Mouse (Mus musculus): ENCODE measurements around the gene Btbd2. TPM values are rescaled to one million over a fixed set of nuclear protein-coding genes. Genes with fewer than 3 reads are reported as not detected.

Btbd2 gene
- polyA plus RNA-seq, 1 experiment from 2014 or later: 9.2 TPM

DNA sequence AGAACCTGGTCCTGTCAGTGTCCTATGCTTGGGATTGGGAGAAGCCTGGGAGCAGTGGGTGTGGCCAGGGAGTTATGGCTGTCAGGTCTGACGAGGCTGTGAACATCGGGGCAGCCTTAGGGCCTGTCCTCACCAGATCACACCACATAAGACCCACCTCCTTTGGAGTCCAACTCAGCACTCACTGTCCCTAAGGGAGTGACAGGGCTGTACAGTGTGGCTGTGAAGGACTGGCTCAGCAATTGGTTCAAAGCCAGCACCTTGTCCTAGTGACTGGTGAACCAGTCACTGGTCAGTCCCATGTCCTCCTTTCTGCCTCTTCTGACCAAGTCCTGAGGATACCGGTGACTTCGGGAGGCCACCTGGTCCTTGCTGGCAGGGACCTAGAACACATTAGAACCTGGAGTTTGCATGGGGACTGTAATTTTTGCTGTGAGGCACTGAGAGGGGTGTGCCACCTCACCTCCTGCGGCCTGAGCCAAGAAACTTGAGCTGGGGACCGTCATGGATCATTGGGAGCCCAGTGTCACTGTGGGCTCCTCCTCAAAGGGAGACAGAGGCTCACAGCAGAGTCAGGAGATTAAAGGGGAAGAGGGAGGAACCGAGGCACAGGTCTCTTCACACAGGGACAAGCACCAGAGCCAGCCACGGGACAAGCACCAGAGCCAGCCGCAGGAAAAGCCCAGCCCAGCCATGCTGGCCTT, 22.8 kb upstream of the Btbd2 start:
- ATAC-seq: no peak
- WGBS: 63% methylated on average over 9 of the region's 9 CpGs
- no peaks in the 10 kb centered on the region for H3K9me3 ChIP-seq (ENCODE audit: control insufficient read depth, low read length)
- H3K9ac ChIP-seq (ENCODE audit: low read depth, low read length): no peak overlapping the region
- no peaks in the 10 kb centered on the region for H3K27me3 ChIP-seq (replicated peaks; ENCODE audit: control insufficient read depth, insufficient read depth, low read length)
- no peak overlapping the region for H3K4me2 ChIP-seq (ENCODE audit: low read depth, low read length)
- H3K4me1 ChIP-seq (ENCODE audit: control insufficient read depth, insufficient read depth, low read length): peaks cover 27% of the 10 kb centered on the region
- peak overlapping the region; percentile 94 for H3K27ac ChIP-seq (ENCODE audit: low read length)
- H3K4me3 ChIP-seq (ENCODE audit: low read length): no peak overlapping the region
- H3K36me3 ChIP-seq (ENCODE audit: control insufficient read depth, insufficient read depth, low read length): no peaks in the 10 kb centered on the region

- no peak for ATAC-seq
- H3K4me3 ChIP-seq (ENCODE audit: low read length): no peak overlapping the region
- H3K4me1 ChIP-seq (ENCODE audit: control insufficient read depth, insufficient read depth, low read length): peaks cover 37% of the 10 kb centered on the region
- no peaks in the 10 kb centered on the region for H3K9me3 ChIP-seq (ENCODE audit: control insufficient read depth, low read length)
- H3K27ac ChIP-seq (ENCODE audit: low read length): peak overlapping the region; percentile 94
- H3K36me3 ChIP-seq (ENCODE audit: control insufficient read depth, insufficient read depth, low read length): no peaks in the 10 kb centered on the region
- peak overlapping the region; percentile 70; the same call in 1 of the 2 replicates for H3K9ac ChIP-seq (ENCODE audit: low read depth, low read length)
- H3K4me2 ChIP-seq (ENCODE audit: low read depth, low read length): peak overlapping the region; percentile 64; the same call in 1 of the 2 replicates
- WGBS: 52% methylated on average over 8 of the region's 10 CpGs
- no peaks in the 10 kb centered on the region for H3K27me3 ChIP-seq (replicated peaks; ENCODE audit: control insufficient read depth, insufficient read depth, low read length)
Measured at GRCm38 (mm10) chr10:80678601-80679377, 21.9 kb upstream of the Btbd2 start.

DNA sequence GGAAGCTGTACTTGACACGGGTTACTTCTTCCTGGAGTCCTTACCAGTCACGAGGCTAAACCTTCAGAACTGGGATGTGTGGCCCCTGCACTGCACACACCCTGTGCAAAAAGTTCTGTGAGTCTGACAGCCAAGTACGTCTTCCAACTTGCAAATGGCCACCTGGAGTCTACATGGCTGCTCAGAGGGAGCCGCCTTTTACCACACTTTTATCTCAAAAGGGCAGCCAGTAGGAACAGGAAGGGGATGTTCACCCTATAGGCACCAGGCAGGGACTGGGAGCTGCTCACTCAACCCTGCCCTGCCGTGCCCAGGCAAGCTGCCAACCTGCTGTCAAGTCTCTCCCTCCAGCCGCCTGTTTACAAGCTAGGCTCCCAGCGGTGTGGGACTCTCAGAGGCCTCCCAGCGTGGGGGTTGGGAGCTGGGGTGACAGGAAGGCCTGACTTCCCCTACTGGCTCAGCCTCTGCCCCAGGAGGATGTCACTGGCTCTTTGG, 21.1 kb upstream of the Btbd2 start, which contains the start of gene Mknk2:
Gene Mknk2, minus strand, starts transcription at position 171 of the 495 bp plus-strand sequence.
- peak; percentile 46 for ATAC-seq
- 4% methylated on average over 8 of the region's 8 CpGs for WGBS
- Histone ChIP-seq H3K4me2 (ENCODE audit: low read depth, low read length) (peak within 1 kb of the TSS; percentile 64), H3K4me3 (ENCODE audit: low read length) (peak within 1 kb of the TSS; percentile 96), H3K9me3 (ENCODE audit: control insufficient read depth, low read length) (no peaks in the 10 kb centered on the region), H3K27me3 (replicated peaks; ENCODE audit: control insufficient read depth, insufficient read depth, low read length) (no peaks in the 10 kb centered on the region), H3K27ac (ENCODE audit: low read length) (peak within 1 kb of the TSS; percentile 94), H3K4me1 (ENCODE audit: control insufficient read depth, insufficient read depth, low read length) (peaks cover 45% of the 10 kb centered on the region), H3K36me3 (ENCODE audit: control insufficient read depth, insufficient read depth, low read length) (no peaks in the 10 kb centered on the region), H3K9ac (ENCODE audit: low read depth, low read length) (peak within 1 kb of the TSS; percentile 70)

DNA sequence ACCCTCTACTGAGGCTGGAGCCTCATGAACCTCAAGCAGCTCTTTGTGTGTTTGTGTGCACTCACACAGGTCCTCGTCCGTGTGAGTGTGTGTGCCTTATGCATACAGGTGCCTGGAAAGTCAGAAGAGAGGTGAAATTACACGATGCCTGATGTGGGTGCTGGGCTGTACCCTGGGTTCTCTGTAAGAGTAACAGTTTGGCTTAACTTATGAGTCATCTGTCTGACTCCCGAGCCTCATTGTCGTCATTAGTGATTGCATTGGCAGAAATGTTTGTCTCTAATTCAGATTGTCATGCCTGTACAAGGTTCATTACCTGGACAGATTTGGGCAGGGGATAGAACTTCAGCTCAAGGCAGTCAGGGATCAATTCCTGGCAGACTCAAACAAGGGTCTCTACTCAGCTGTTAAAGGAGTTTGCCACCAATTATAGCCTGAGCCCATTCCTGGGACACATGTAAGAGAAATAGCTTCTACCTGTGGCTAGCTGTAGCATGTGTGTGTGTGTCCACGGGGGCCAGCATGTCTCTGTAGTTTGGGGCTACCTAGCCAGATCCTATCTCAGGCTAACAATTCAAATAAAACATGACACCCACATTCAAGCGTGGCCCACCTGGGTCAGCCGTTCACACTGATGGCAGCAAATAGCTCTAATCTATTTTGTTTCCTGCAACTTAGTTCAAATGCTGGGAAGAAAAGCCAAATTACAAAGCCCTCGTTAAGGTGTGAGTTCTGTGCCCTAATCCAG, 20.4 kb upstream of the Btbd2 start:
- Histone ChIP-seq H3K27ac (ENCODE audit: low read length) (peak overlapping the region; percentile 94), H3K9me3 (ENCODE audit: control insufficient read depth, low read length) (no peaks in the 10 kb centered on the region), H3K4me3 (ENCODE audit: low read length) (peak overlapping the region; percentile 96), H3K4me2 (ENCODE audit: low read depth, low read length) (peak overlapping the region; percentile 64), H3K9ac (ENCODE audit: low read depth, low read length) (peak overlapping the region; percentile 70), H3K36me3 (ENCODE audit: control insufficient read depth, insufficient read depth, low read length) (no peaks in the 10 kb centered on the region), H3K27me3 (replicated peaks; ENCODE audit: control insufficient read depth, insufficient read depth, low read length) (no peaks in the 10 kb centered on the region), H3K4me1 (ENCODE audit: control insufficient read depth, insufficient read depth, low read length) (peaks cover 51% of the 10 kb centered on the region)
- peak; percentile 0; the same call in 1 of the 2 replicates for ATAC-seq
- 21% methylated on average over 9 of the region's 9 CpGs for WGBS

GRCm38 (mm10) chr10:80676198-80676928, 19.5 kb upstream of the Btbd2 start:
- Histone ChIP-seq H3K27me3 (replicated peaks; ENCODE audit: control insufficient read depth, insufficient read depth, low read length) (no peaks in the 10 kb centered on the region), H3K4me1 (ENCODE audit: control insufficient read depth, insufficient read depth, low read length) (peaks cover 55% of the 10 kb centered on the region), H3K9me3 (ENCODE audit: control insufficient read depth, low read length) (no peaks in the 10 kb centered on the region), H3K9ac (ENCODE audit: low read depth, low read length) (peak overlapping the region; percentile 97), H3K4me3 (ENCODE audit: low read length) (peak overlapping the region; percentile 96), H3K27ac (ENCODE audit: low read length) (peak overlapping the region; percentile 94), H3K4me2 (ENCODE audit: low read depth, low read length) (peak overlapping the region; percentile 64), H3K36me3 (ENCODE audit: control insufficient read depth, insufficient read depth, low read length) (peaks cover 4% of the 10 kb centered on the region)
- ATAC-seq: peak; percentile 92
- under 1% methylated on average over 71 of the region's 78 CpGs for WGBS

DNA sequence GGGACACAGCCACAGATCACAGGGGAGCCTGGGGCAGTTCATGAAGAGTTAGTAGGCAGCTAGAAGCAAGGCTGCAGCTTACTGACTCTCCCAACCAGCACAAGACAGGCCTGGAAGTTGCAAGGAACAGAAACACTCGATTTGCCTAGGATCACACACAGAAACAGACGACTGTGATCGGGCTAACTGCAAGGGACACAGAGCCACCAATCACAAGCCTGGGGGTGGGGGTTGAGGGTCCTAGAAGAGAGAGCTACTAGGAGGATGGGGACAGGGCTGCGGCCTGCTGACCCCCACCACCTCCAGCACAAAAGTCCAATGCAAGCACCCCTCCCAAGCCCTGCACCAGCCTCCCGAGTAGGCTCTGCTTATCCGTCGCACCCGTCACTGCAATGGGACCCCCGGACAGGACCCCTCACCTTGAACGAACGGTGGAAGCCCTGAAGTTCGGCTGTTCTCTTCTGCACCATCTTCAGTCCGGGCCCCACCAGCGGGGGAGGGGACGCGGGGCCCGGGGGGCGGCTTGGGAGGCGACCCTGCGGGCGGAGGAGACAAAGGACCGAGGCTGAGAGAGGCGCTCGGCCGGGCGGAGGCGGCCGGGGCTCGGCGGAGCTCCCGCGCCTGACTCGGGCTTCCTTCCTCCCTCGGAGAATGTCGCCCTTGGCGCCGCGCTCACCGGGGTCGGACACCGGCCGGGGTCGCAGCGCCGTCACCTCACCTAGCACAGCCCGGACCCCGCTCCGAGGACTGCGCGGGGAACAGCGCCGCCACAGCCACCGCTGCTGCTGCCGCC, 18.7 kb upstream of the Btbd2 start:
- WGBS: 0% methylated on average over 41 of the region's 54 CpGs
- Histone ChIP-seq H3K4me1 (ENCODE audit: control insufficient read depth, insufficient read depth, low read length) (peaks cover 55% of the 10 kb centered on the region), H3K27me3 (replicated peaks; ENCODE audit: control insufficient read depth, insufficient read depth, low read length) (no peaks in the 10 kb centered on the region), H3K36me3 (ENCODE audit: control insufficient read depth, insufficient read depth, low read length) (peaks cover 10% of the 10 kb centered on the region), H3K9ac (ENCODE audit: low read depth, low read length) (peak overlapping the region; percentile 97), H3K4me2 (ENCODE audit: low read depth, low read length) (peak overlapping the region; percentile 64), H3K27ac (ENCODE audit: low read length) (peak overlapping the region; percentile 75), H3K4me3 (ENCODE audit: low read length) (peak overlapping the region; percentile 96), H3K9me3 (ENCODE audit: control insufficient read depth, low read length) (no peaks in the 10 kb centered on the region)
- ATAC-seq: peak; percentile 4; the same call in 1 of the 2 replicates

GRCm38 (mm10) chr10:80674851-80675404, 18.1 kb upstream of the Btbd2 start:
- ATAC-seq: no peak
- no peaks in the 10 kb centered on the region for H3K9me3 ChIP-seq (ENCODE audit: control insufficient read depth, low read length)
- no peaks in the 10 kb centered on the region for H3K27me3 ChIP-seq (replicated peaks; ENCODE audit: control insufficient read depth, insufficient read depth, low read length)
- WGBS: 10% methylated on average over 6 of the region's 6 CpGs
- H3K27ac ChIP-seq (ENCODE audit: low read length): peak overlapping the region; percentile 75
- H3K36me3 ChIP-seq (ENCODE audit: control insufficient read depth, insufficient read depth, low read length): peaks cover 17% of the 10 kb centered on the region
- peak overlapping the region; percentile 96 for H3K4me3 ChIP-seq (ENCODE audit: low read length)
- H3K4me1 ChIP-seq (ENCODE audit: control insufficient read depth, insufficient read depth, low read length): peaks cover 55% of the 10 kb centered on the region
- H3K4me2 ChIP-seq (ENCODE audit: low read depth, low read length): peak overlapping the region; percentile 64
- peak overlapping the region; percentile 97 for H3K9ac ChIP-seq (ENCODE audit: low read depth, low read length)

- H3K4me2 ChIP-seq (ENCODE audit: low read depth, low read length): peak overlapping the region; percentile 64
- H3K36me3 ChIP-seq (ENCODE audit: control insufficient read depth, insufficient read depth, low read length): peaks cover 22% of the 10 kb centered on the region
- H3K9ac ChIP-seq (ENCODE audit: low read depth, low read length): peak overlapping the region; percentile 97
- peaks cover 54% of the 10 kb centered on the region for H3K4me1 ChIP-seq (ENCODE audit: control insufficient read depth, insufficient read depth, low read length)
- H3K9me3 ChIP-seq (ENCODE audit: control insufficient read depth, low read length): no peaks in the 10 kb centered on the region
- WGBS: 50% methylated on average over 5 of the region's 5 CpGs
- no peaks in the 10 kb centered on the region for H3K27me3 ChIP-seq (replicated peaks; ENCODE audit: control insufficient read depth, insufficient read depth, low read length)
- peak overlapping the region; percentile 75 for H3K27ac ChIP-seq (ENCODE audit: low read length)
- ATAC-seq: no peak
- peak overlapping the region; percentile 96 for H3K4me3 ChIP-seq (ENCODE audit: low read length)
Measured at GRCm38 (mm10) chr10:80674161-80674711, 17.4 kb upstream of the Btbd2 start.
